Mouse (Mus musculus): ENCODE measurements around the gene Ddx50. TPM values are rescaled to one million over a fixed set of nuclear protein-coding genes. Genes with fewer than 3 reads are reported as not detected.
"Not testable (repeated sequence)": the region's sequence is repeated elsewhere in the genome, so short reads cannot be mapped to it uniquely, and the experiment has no call there.

Ddx50 gene
- polyA plus RNA-seq, 1 experiment from 2014 or later, result 110 TPM

- H3K36me3 ChIP-seq (replicated peaks), result peaks cover 98% of the 10 kb centered on the region
Observed at GRCm38 (mm10) chr10:62592496-62592895, 58.5 kb downstream of the Ddx50 start.

GRCm38 (mm10) chr10:62590200-62590599 is 60.8 kb downstream of the Ddx50 start:
- H3K4me1 ChIP-seq, result no peaks in the 10 kb centered on the region
- DNase-seq (ENCODE audit: extremely low spot score, low spot score), result peak; percentile 70
- H3K9me3 ChIP-seq, result no peaks in the 10 kb centered on the region
- peaks cover 100% of the 10 kb centered on the region for H3K36me3 ChIP-seq (replicated peaks)
- H3K27me3 ChIP-seq (ENCODE audit: poor library complexity, severe bottlenecking), result no peaks in the 10 kb centered on the region
- no peak overlapping the region for H3K4me3 ChIP-seq
- 66% methylated on average over 6 of the region's 6 CpGs for WGBS
- H3K27ac ChIP-seq, result no peak overlapping the region

More at GRCm38 (mm10) chr10:62592496-62592895, 58.5 kb downstream of the Ddx50 start:
- H3K27me3 ChIP-seq (ENCODE audit: poor library complexity, severe bottlenecking), result no peaks in the 10 kb centered on the region
- no peaks in the 10 kb centered on the region for H3K4me1 ChIP-seq
- WGBS, result 91% methylated on average over 7 of the region's 7 CpGs
- H3K9me3 ChIP-seq, result no peaks in the 10 kb centered on the region
- no peak overlapping the region for H3K4me3 ChIP-seq
- H3K27ac ChIP-seq, result no peak overlapping the region
- no peak for DNase-seq (ENCODE audit: extremely low spot score, low spot score)

- Histone ChIP-seq H3K27me3 (ENCODE audit: poor library complexity, severe bottlenecking) (no peaks in the 10 kb centered on the region), H3K4me3 (no peak overlapping the region), H3K36me3 (replicated peaks) (peaks cover 100% of the 10 kb centered on the region), H3K9me3 (no peaks in the 10 kb centered on the region), H3K27ac (no peak overlapping the region), H3K4me1 (no peaks in the 10 kb centered on the region)
- 94% methylated on average over 4 of the region's 4 CpGs for WGBS
- DNase-seq (ENCODE audit: extremely low spot score, low spot score), result no peak
Observed at GRCm38 (mm10) chr10:62588616-62589015, 62.4 kb downstream of the Ddx50 start.

- Histone ChIP-seq H3K36me3 (replicated peaks) (peaks cover 91% of the 10 kb centered on the region), H3K4me3 (no peak overlapping the region), H3K27ac (no peak overlapping the region), H3K9me3 (no peaks in the 10 kb centered on the region), H3K27me3 (ENCODE audit: poor library complexity, severe bottlenecking) (no peaks in the 10 kb centered on the region), H3K4me1 (peaks cover 3% of the 10 kb centered on the region; the same call in 1 of the 2 replicates)
- no peak for DNase-seq (ENCODE audit: extremely low spot score, low spot score)
- 92% methylated on average over 1 of the region's 1 CpGs for WGBS
Observed at GRCm38 (mm10) chr10:62583245-62583644, 67.8 kb downstream of the Ddx50 start.

DNA sequence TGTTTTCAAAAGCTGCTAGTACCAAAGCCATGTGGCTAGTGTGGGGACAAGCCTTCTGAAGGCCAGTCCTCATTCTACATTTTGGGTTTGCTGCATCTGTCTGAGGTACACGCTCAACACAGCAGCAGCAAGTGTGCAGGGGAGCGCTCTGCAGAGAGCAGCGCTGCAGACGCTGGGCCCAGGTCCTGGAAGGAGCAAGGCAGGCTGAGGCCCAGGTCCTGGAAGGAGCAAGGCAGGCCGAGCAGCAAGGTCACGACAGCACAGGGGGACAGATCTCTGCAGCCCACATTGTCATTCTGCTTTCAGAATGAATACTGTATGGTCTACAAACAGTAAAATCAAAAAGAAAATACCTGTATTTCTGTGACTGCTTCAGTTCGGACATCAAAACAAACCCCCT is 68.3 kb downstream of the Ddx50 start:
- H3K27ac ChIP-seq, result no peak overlapping the region
- no peaks in the 10 kb centered on the region for H3K27me3 ChIP-seq (ENCODE audit: poor library complexity, severe bottlenecking)
- H3K36me3 ChIP-seq (replicated peaks), result peaks cover 85% of the 10 kb centered on the region
- no peak for DNase-seq (ENCODE audit: extremely low spot score, low spot score)
- H3K4me3 ChIP-seq, result no peak overlapping the region
- peaks cover 4% of the 10 kb centered on the region for H3K4me1 ChIP-seq
- no peaks in the 10 kb centered on the region for H3K9me3 ChIP-seq
- 92% methylated on average over 7 of the region's 7 CpGs for WGBS

DNA sequence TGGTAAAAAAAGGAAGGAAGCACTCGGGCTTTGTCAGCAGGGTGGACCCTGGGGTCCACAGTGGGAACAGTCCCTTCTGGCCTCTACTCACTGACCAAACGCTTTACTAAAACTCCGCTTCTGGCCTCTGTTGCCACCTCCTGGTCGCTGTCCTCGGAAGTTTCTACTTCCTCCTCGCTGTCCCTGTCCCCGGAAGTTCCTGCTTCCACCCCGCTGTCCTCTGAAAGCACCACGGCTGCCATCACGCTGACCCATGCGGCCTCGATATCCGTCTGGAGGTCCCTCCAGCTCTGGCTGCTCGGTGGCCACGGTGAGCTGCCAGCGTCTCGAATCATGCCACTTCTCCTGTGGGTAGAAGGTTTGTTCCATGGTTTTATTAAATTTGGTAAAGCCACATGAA is 68.8 kb downstream of the Ddx50 start:
- peaks cover 8% of the 10 kb centered on the region for H3K4me1 ChIP-seq
- DNase-seq (ENCODE audit: extremely low spot score, low spot score), result no peak
- H3K27me3 ChIP-seq (ENCODE audit: poor library complexity, severe bottlenecking), result no peaks in the 10 kb centered on the region
- H3K4me3 ChIP-seq, result no peak overlapping the region
- no peak overlapping the region for H3K27ac ChIP-seq
- H3K9me3 ChIP-seq, result no peaks in the 10 kb centered on the region
- peaks cover 81% of the 10 kb centered on the region for H3K36me3 ChIP-seq (replicated peaks)
- 94% methylated on average over 17 of the region's 17 CpGs for WGBS

DNA sequence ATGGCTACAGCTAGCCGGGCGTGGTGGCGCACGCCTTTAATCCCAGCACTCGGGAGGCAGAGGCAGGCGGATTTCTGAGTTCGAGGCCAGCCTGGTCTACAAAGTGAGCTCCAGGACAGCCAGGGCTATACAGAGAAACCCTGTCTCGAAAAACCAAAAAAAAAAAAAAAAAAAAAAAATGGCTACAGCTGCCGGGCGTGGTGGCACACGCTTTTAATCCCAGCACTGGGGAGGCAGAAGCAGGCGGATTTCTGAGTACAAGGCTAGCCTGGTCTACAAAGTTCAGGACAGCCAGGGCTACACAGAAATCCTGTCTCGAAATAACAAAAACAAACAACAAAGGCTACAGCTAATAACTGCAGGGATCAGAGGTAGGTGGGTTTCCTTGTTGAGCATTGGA is 71.9 kb downstream of the Ddx50 start:
- H3K27me3 ChIP-seq (ENCODE audit: poor library complexity, severe bottlenecking); H3K27ac ChIP-seq; DNase-seq (ENCODE audit: extremely low spot score, low spot score); H3K4me3 ChIP-seq; H3K9me3 ChIP-seq: not testable (repeated sequence)
- H3K36me3 ChIP-seq (replicated peaks), result peaks cover 67% of the 10 kb centered on the region
- H3K4me1 ChIP-seq, result peaks cover 17% of the 10 kb centered on the region
- WGBS, result 86% methylated on average over 12 of the region's 13 CpGs

DNA sequence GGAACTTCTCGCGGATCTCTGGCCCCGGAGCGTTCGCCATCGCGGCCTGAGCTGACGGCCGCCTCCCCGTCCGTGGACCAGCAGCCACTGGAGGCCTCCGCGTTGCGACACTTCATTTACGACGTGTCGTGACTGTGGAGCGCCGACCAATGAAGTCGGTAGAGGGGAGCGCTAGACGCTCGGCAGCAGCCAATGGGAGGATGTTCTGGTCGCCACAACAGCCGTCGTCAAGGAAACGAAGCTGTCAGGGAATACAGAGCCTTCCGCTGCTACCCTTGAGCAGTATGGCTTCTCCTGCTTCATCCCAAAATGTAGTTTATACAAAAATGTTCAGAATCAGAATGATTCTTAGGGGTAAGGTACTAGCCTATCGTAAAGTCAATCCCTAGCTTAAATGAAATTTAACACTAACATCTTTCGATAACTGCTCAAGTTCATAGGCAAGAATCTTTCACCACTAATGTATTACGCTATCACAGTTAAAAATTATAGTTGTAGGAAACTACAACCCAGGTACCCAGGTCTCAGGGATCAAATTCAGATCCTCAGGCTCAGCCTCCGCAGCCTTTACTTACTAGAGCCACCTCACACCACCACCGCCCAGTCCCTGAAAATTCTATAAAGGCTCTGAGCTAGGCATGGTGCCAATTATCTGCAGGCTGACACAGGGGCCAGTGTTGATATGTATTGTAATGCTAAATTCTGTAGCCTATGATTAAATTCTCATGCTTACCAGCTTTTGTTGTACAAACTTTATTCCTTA is 72.5 kb downstream of the Ddx50 start, which contains the start of gene Kif1bp:
TSS of gene Kif1bp (minus strand) at position 120 of the 763 bp plus-strand sequence.
- peak; percentile 97 for DNase-seq (ENCODE audit: extremely low spot score, low spot score)
- peak within 1 kb of the TSS; percentile 96 for H3K4me3 ChIP-seq
- 5% methylated on average over 33 of the region's 33 CpGs for WGBS
- H3K36me3 ChIP-seq (replicated peaks), result peaks cover 67% of the 10 kb centered on the region
- peaks cover 17% of the 10 kb centered on the region for H3K4me1 ChIP-seq
- no peaks in the 10 kb centered on the region for H3K27me3 ChIP-seq (ENCODE audit: poor library complexity, severe bottlenecking)
- H3K9me3 ChIP-seq, result no peaks in the 10 kb centered on the region
- peak within 1 kb of the TSS; percentile 84 for H3K27ac ChIP-seq

DNA sequence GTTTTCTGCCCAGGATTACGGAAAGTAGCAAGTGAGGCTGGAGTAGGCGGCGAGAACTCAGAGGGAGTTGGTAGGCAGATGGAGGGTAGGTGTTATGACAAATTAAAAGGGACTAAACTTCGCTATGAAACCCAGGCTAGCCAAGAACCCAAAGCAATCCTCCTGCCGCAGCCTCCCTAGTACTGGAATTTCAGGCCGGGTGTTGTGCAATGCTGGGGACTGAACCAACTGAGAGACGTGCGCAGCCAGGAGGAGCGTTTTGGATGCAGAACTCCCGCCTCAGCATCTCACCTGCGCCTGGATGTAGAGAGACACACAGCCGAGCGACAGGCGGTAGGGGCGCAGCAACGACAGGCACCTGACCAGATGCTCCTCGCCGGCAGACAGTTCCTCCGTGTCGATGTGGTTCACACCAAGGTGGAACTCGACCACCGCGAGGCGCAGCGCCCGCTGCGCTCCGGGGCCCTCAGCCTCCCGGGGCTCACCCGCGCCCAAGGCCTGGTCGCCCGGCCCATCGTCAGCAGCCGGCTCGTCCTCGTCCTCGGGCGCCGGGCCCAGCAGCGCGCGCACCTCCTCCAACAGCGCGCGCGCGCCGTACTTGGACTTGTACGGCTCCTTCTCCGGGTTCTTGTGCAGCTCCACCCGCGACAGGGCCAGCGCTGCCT is 73.2 kb downstream of the Ddx50 start:
- H3K4me3 ChIP-seq, result peak overlapping the region; percentile 96
- peaks cover 17% of the 10 kb centered on the region for H3K4me1 ChIP-seq
- H3K9me3 ChIP-seq, result no peaks in the 10 kb centered on the region
- under 1% methylated on average over 54 of the region's 54 CpGs for WGBS
- DNase-seq (ENCODE audit: extremely low spot score, low spot score), result no peak
- H3K27me3 ChIP-seq (ENCODE audit: poor library complexity, severe bottlenecking), result no peaks in the 10 kb centered on the region
- peak overlapping the region; percentile 84 for H3K27ac ChIP-seq
- H3K36me3 ChIP-seq (replicated peaks), result peaks cover 67% of the 10 kb centered on the region

GRCm38 (mm10) chr10:62575001-62575400 is 76.0 kb downstream of the Ddx50 start:
- Histone ChIP-seq H3K9me3 (no peaks in the 10 kb centered on the region), H3K4me1 (peaks cover 17% of the 10 kb centered on the region), H3K4me3 (no peak overlapping the region), H3K27ac (no peak overlapping the region), H3K27me3 (ENCODE audit: poor library complexity, severe bottlenecking) (no peaks in the 10 kb centered on the region), H3K36me3 (replicated peaks) (peaks cover 61% of the 10 kb centered on the region)
- DNase-seq (ENCODE audit: extremely low spot score, low spot score), result no peak
- 92% methylated on average over 13 of the region's 13 CpGs for WGBS

DNA sequence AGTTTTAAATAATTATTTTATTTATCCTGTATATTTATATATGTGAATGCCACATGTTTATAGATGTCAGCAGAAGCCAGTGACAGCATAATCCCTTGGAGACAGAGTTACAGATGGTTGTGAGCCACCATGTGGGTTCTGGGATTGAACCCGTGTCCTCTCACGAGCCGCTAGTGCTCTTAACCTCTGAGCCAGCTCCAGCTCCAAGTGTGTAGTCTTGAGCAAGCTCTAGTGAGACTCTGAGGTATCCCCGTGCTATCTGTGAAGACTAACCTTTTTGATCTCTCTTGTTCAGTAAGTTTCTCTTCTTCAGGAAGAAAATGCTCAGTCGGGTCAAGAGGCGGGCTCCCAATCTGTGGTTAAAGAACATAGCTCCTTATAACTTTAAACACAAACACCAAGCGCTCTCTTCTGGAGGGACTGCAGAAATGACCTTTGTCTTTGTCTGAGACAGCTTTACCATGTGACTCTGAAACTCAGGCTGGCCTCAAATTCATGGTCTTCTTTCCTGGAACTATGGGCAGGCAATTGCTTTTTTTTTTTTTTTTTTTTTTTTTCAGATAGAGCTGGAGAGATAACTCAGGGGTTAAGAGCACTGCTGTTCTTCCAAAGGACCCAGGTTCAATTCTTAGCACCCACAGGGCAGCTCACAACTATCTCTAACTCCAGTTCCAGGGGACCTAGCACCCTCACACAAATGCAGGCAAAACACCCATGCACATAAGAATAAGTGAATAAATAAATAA is 80.7 kb downstream of the Ddx50 start:
- peaks cover 94% of the 10 kb centered on the region for H3K36me3 ChIP-seq (replicated peaks)
- 95% methylated on average over 7 of the region's 7 CpGs for WGBS

GRCm38 (mm10) chr10:62568861-62569260 is 82.2 kb downstream of the Ddx50 start:
- H3K4me1 ChIP-seq, result no peaks in the 10 kb centered on the region
- peaks cover 94% of the 10 kb centered on the region for H3K36me3 ChIP-seq (replicated peaks)
- no peak for DNase-seq (ENCODE audit: extremely low spot score, low spot score)
- no peaks in the 10 kb centered on the region for H3K9me3 ChIP-seq
- H3K4me3 ChIP-seq, result no peak overlapping the region
- no peaks in the 10 kb centered on the region for H3K27me3 ChIP-seq (ENCODE audit: poor library complexity, severe bottlenecking)
- 92% methylated on average over 4 of the region's 4 CpGs for WGBS
- no peak overlapping the region for H3K27ac ChIP-seq

More for the DNA sequence above, 80.7 kb downstream of the Ddx50 start:
- no peaks in the 10 kb centered on the region for H3K9me3 ChIP-seq
- no peak overlapping the region for H3K27ac ChIP-seq
- no peak overlapping the region for H3K4me3 ChIP-seq
- no peak for DNase-seq (ENCODE audit: extremely low spot score, low spot score)
- H3K4me1 ChIP-seq, result no peaks in the 10 kb centered on the region
- H3K27me3 ChIP-seq (ENCODE audit: poor library complexity, severe bottlenecking), result no peaks in the 10 kb centered on the region

Measured in forebrain, embryonic 10.5 days (tissue).